Mouse (Mus musculus): ENCODE measurements around the gene Il16. TPM values are rescaled to one million over a fixed set of nuclear protein-coding genes. Genes with fewer than 3 reads are reported as not detected.

Il16 gene
- polyA plus RNA-seq, 2 experiments: 5.8 to 6.6 TPM

GRCm38 (mm10) chr7:83652498-83652897, 93.0 kb downstream of the Il16 start:
- no peak for ATAC-seq (ENCODE audit: low FRiP score, low read depth)
- 82% methylated on average over 5 of the region's 5 CpGs for WGBS
- no peak for TF ChIP-seq POLR2A (IDR thresholded peaks at IDR 0.05; ENCODE audit: borderline replicate concordance, extremely low read depth, insufficient read depth, insufficient read length)
- no peak overlapping the region for H3K4me2 ChIP-seq (replicated peaks; ENCODE audit: low read depth, low read length, severe bottlenecking)
- H3K27ac ChIP-seq (replicated peaks; ENCODE audit: low read depth, low read length): no peak overlapping the region
- H3K9ac ChIP-seq (ENCODE audit: low read depth, low read length, severe bottlenecking): no peak overlapping the region
- H3K9me3 ChIP-seq (ENCODE audit: control insufficient read depth, low read length): no peaks in the 10 kb centered on the region
- H3K36me3 ChIP-seq (ENCODE audit: control insufficient read depth, insufficient read depth, low read length): no peaks in the 10 kb centered on the region
- no peaks in the 10 kb centered on the region for H3K27me3 ChIP-seq (ENCODE audit: control insufficient read depth, insufficient read depth, low read length)
- no peak for DNase-seq (ENCODE audit: low spot score)
- no peak overlapping the region for H3K4me3 ChIP-seq (replicated peaks; ENCODE audit: low read length)
- no peaks in the 10 kb centered on the region for H3K4me1 ChIP-seq (ENCODE audit: control insufficient read depth, insufficient read depth, low read length)

GRCm38 (mm10) chr7:83650638-83651037, 94.9 kb downstream of the Il16 start:
- Histone ChIP-seq H3K27ac (replicated peaks; ENCODE audit: low read depth, low read length) (no peak overlapping the region), H3K4me2 (replicated peaks; ENCODE audit: low read depth, low read length, severe bottlenecking) (no peak overlapping the region), H3K27me3 (ENCODE audit: control insufficient read depth, insufficient read depth, low read length) (no peaks in the 10 kb centered on the region), H3K9me3 (ENCODE audit: control insufficient read depth, low read length) (no peaks in the 10 kb centered on the region), H3K4me1 (ENCODE audit: control insufficient read depth, insufficient read depth, low read length) (no peaks in the 10 kb centered on the region), H3K36me3 (ENCODE audit: control insufficient read depth, insufficient read depth, low read length) (peaks cover 4% of the 10 kb centered on the region; the same call in 1 of the 2 replicates), H3K9ac (ENCODE audit: low read depth, low read length, severe bottlenecking) (no peak overlapping the region), H3K4me3 (replicated peaks; ENCODE audit: low read length) (no peak overlapping the region)
- ATAC-seq (ENCODE audit: low FRiP score, low read depth) (no peak), DNase-seq (ENCODE audit: low spot score) (no peak)
- WGBS: 92% methylated on average over 5 of the region's 5 CpGs
- no peak for TF ChIP-seq POLR2A (IDR thresholded peaks at IDR 0.05; ENCODE audit: borderline replicate concordance, extremely low read depth, insufficient read depth, insufficient read length)

GRCm38 (mm10) chr7:83648807-83649206, 96.7 kb downstream of the Il16 start:
- Histone ChIP-seq H3K27me3 (ENCODE audit: control insufficient read depth, insufficient read depth, low read length) (no peaks in the 10 kb centered on the region), H3K9me3 (ENCODE audit: control insufficient read depth, low read length) (no peaks in the 10 kb centered on the region), H3K9ac (ENCODE audit: low read depth, low read length, severe bottlenecking) (no peak overlapping the region), H3K4me1 (ENCODE audit: control insufficient read depth, insufficient read depth, low read length) (no peaks in the 10 kb centered on the region), H3K4me3 (replicated peaks; ENCODE audit: low read length) (no peak overlapping the region), H3K4me2 (replicated peaks; ENCODE audit: low read depth, low read length, severe bottlenecking) (no peak overlapping the region), H3K27ac (replicated peaks; ENCODE audit: low read depth, low read length) (no peak overlapping the region), H3K36me3 (ENCODE audit: control insufficient read depth, insufficient read depth, low read length) (peaks cover 6% of the 10 kb centered on the region)
- TF ChIP-seq POLR2A (IDR thresholded peaks at IDR 0.05; ENCODE audit: borderline replicate concordance, extremely low read depth, insufficient read depth, insufficient read length): no peak
- ATAC-seq (ENCODE audit: low FRiP score, low read depth) (no peak), DNase-seq (ENCODE audit: low spot score) (no peak)
- 71% methylated on average over 7 of the region's 7 CpGs for WGBS

DNA sequence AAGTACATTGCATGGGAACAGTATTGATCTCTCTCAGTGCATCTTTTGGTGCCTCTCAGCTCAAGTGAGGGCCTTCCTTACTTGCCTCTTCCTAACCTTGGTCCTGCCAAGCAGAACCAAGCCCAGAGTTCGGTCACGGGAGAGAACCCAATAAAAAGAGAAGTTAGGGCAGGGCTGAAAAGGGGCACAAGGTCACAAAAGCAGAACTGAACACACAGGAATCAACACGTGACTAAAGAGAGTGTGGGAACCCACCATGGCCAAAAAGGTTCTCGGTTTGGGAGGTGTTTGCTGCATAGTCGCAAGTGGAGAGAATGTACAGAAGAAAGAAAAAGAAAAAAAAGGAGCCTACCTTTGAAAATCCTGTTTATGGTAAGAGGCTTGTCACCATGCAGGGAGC, 100.0 kb downstream of the Il16 start:
- Histone ChIP-seq H3K4me2 (replicated peaks; ENCODE audit: low read depth, low read length, severe bottlenecking) (no peak overlapping the region), H3K27me3 (ENCODE audit: control insufficient read depth, insufficient read depth, low read length) (no peaks in the 10 kb centered on the region), H3K27ac (replicated peaks; ENCODE audit: low read depth, low read length) (no peak overlapping the region), H3K36me3 (ENCODE audit: control insufficient read depth, insufficient read depth, low read length) (peaks cover 25% of the 10 kb centered on the region), H3K9ac (ENCODE audit: low read depth, low read length, severe bottlenecking) (no peak overlapping the region), H3K4me1 (ENCODE audit: control insufficient read depth, insufficient read depth, low read length) (no peaks in the 10 kb centered on the region), H3K9me3 (ENCODE audit: control insufficient read depth, low read length) (no peaks in the 10 kb centered on the region), H3K4me3 (replicated peaks; ENCODE audit: low read length) (no peak overlapping the region)
- no peak for ATAC-seq (ENCODE audit: low FRiP score, low read depth)
- WGBS: 87% methylated on average over 5 of the region's 5 CpGs
- no peak for TF ChIP-seq POLR2A (IDR thresholded peaks at IDR 0.05; ENCODE audit: borderline replicate concordance, extremely low read depth, insufficient read depth, insufficient read length)
- no peak for DNase-seq (ENCODE audit: low spot score)

- no peaks in the 10 kb centered on the region for H3K27me3 ChIP-seq (ENCODE audit: control insufficient read depth, insufficient read depth, low read length)
- 90% methylated on average over 2 of the region's 2 CpGs for WGBS
- H3K27ac ChIP-seq (replicated peaks; ENCODE audit: low read depth, low read length): no peak overlapping the region
- TF ChIP-seq POLR2A (IDR thresholded peaks at IDR 0.05; ENCODE audit: borderline replicate concordance, extremely low read depth, insufficient read depth, insufficient read length): no peak
- DNase-seq (ENCODE audit: low spot score) (no peak), ATAC-seq (ENCODE audit: low FRiP score, low read depth) (no peak)
- H3K4me3 ChIP-seq (replicated peaks; ENCODE audit: low read length): no peak overlapping the region
- no peaks in the 10 kb centered on the region for H3K9me3 ChIP-seq (ENCODE audit: control insufficient read depth, low read length)
- no peak overlapping the region for H3K9ac ChIP-seq (ENCODE audit: low read depth, low read length, severe bottlenecking)
- no peaks in the 10 kb centered on the region for H3K4me1 ChIP-seq (ENCODE audit: control insufficient read depth, insufficient read depth, low read length)
- H3K36me3 ChIP-seq (ENCODE audit: control insufficient read depth, insufficient read depth, low read length): peaks cover 30% of the 10 kb centered on the region
- no peak overlapping the region for H3K4me2 ChIP-seq (replicated peaks; ENCODE audit: low read depth, low read length, severe bottlenecking)
These were observed 100.8 kb downstream of the Il16 start for GRCm38 (mm10) chr7:83644761-83645160.

DNA sequence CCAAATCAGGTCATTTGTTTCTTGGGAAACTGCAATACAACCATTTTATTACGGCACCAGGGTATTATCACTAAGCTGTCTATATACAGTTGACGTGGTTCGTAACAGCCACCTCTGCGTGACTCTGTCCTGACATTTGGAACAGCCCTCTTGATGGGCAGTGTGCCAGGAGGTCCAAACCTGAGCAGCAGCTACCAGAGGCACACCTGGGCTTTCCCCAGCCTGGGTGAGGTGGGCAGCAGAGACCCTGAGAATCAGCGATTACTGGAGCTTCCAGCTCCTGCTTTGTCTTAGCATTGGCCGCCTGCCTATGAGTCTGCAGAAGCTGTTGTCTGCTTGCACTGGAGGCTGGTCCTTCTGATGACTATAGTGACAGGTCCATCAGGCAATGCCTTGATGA, 101.9 kb downstream of the Il16 start:
- WGBS: 74% methylated on average over 6 of the region's 6 CpGs
- TF ChIP-seq POLR2A (IDR thresholded peaks at IDR 0.05; ENCODE audit: borderline replicate concordance, extremely low read depth, insufficient read depth, insufficient read length): no peak
- H3K9me3 ChIP-seq (ENCODE audit: control insufficient read depth, low read length): no peaks in the 10 kb centered on the region
- H3K27me3 ChIP-seq (ENCODE audit: control insufficient read depth, insufficient read depth, low read length): no peaks in the 10 kb centered on the region
- H3K9ac ChIP-seq (ENCODE audit: low read depth, low read length, severe bottlenecking): no peak overlapping the region
- H3K4me2 ChIP-seq (replicated peaks; ENCODE audit: low read depth, low read length, severe bottlenecking): no peak overlapping the region
- H3K27ac ChIP-seq (replicated peaks; ENCODE audit: low read depth, low read length): no peak overlapping the region
- H3K36me3 ChIP-seq (ENCODE audit: control insufficient read depth, insufficient read depth, low read length): peaks cover 35% of the 10 kb centered on the region
- DNase-seq (ENCODE audit: low spot score): no peak
- H3K4me1 ChIP-seq (ENCODE audit: control insufficient read depth, insufficient read depth, low read length): no peaks in the 10 kb centered on the region
- ATAC-seq (ENCODE audit: low FRiP score, low read depth): no peak
- no peak overlapping the region for H3K4me3 ChIP-seq (replicated peaks; ENCODE audit: low read length)

Data from limb, embryonic 14.5 days (tissue).